Mouse (Mus musculus): ENCODE results near the gene Atp13a5.

Gene Atp13a5

DNA sequence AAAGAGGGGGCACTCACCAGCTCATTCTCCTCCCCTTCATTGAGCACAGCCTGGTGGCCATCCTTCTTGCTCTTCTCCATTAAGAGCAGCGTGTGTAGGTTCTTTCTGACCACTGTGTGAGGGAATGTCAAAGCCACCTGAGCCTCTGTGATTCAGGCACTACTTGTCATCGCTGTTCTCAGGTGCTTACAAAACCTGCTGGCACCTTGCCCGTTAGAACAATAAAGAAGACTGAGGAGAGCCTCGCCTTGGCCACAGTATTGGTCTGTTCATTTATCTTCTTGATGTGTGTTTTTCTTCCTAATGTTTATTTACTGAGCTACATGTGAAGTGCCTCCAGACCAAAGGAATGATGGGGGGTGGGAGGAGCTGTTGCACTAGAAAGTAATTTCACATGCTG lies at the start of gene Atp13a5:
Gene Atp13a5, minus strand, starts transcription at position 275 of the 400 bp plus-strand sequence.
- no peak for DNase-seq

DNA sequence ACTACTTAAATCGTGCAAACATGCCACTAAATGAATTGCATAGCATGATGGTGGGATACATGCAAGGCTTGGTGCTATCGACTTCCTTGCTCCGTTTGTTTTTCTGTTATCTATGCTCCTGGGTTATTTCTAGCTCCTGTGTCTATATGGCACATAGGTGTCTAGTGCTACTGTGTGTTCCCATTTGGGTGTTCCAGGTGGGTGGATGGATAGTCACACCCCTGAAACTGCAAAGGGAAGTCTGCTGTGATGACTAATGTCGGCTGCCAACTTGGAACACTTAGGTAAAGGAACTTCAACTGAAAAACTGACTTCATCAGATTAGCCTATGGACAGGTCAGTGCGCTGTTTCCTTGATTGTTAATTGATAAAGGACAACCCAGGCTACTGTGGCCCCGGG lies 36.3 kb upstream of the Atp13a5 start:
- DNase-seq = no peak

DNA sequence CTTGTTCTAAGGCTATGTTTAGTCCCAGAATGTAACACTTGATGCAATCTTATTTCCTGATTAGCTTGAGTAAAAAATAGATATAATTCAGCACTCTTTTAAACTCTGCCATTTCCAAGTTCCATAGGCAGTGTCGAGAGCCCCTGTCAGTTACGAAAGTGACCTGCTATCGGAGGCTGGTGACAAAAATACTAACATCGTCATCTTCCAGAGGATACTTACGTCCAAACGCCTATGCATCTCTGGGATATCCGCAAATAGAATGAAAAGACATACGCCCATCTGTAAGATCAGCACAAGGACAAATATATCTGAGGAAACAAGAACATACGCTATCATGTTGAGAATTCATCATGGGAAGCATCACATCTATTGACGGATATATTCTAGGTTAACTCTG lies 28.8 kb upstream of the Atp13a5 start:
- DNase-seq = no peak

DNA sequence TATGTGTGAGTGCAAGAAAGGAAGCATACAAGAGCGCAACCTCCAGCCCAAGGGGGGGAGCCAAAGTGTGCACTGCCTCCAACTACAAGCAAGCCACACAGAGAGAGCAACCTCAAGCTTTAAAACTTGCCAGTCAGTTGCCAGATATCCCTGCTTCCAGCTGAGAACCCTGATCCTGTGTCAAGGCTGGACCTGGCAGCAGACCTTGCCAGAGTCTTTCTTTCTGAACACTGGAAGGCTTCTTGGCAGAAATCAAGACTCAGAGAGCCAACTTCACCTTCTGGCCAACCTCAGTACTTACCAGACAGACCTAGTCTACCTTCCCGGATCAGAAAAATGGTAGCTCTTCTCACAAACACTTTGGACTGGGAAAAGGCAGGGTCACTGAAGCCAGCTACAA lies 20.5 kb upstream of the Atp13a5 start:
- no peak for DNase-seq

DNA sequence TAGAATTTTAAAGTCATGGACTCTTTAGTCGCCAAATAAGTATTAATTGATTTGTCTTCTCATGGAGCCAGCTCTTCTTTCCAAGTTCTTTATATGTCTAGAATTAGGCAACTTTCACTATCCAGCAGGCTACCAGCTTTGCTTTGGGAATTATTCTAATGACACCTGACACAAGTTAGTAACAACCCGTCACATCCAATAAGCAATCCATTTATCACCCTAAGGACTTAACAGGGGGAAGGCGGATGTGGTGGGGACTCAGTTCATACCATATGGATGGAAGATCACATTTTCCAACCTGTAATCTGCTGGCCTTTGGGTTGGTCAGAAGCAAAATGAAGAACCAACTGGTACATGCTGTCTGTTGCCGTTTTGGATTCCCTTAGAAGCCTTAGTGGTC lies 6.2 kb upstream of the Atp13a5 start:
- DNase-seq = no peak

DNA sequence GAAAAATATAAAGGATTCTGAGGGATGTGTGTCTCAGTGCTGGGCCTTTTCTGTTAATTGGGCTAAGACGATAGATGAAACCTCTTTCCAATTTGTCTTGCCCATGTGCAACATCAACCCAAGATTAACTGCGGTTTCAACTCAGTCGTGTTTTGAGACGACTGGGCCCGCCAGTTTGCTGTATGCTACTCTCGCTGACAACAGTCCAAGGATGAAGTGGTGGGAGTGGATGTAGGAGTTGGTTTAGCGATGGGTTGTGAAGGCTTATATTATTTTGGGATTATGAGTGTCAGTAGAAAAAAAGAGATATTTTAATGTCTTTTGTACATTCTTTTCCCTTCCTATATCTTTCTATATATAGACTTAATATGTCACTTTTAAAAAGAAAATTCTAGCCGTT lies 3.9 kb downstream of the Atp13a5 start:
- no peak for DNase-seq

DNA sequence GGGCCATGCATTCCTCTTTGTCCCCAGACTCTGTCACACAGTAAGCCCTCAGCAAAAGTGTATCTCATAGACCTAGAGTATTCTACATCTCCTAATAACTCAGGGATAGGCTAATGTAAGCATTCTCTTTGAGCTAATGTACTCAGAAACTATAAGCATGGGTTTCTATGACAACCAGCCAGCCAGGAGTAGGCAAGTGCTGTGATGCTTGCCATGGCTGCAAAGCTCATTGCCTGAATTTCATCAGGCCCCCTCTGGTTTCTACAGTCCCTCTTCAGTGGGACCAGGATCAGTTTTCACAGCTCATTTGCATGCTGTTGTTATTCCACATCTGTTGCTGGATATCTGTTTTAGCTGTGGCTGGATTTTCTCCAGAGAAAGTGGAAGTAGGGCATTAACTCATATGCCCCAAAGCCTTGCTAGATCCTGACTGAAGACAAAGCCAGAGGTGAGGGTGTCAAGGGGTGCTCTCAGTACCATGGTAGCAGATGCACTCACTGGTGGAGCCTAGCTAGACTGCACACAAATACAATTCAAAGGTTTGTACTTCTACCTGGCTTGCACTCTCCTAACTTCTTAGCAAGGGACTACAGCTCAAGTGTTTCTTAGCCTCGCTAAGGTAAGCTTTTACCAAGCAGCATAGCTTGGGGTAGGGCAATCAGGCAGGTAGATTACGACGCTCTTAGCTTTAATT lies 47.0 kb downstream of the Atp13a5 start:
- DNase-seq = no peak

DNA sequence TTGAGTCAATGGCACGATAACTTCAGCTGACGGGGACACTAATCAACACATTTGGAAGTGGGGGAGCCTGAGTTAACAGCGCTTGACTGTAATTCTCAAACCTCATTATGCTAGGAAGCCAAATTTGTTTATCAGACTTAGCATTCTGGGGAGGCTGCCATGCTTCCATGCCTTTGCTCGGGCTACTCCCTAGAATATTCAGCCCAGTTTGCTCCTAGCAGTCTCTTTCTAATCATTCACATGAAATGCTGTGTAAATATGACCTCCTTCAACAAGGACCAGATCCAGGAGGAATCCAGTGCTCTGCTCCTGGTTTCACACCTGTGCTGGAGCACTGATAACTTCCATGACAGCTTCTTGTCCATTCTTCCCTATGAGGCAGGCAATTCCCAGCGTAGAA lies 47.6 kb downstream of the Atp13a5 start:
- DNase-seq = no peak

DNA sequence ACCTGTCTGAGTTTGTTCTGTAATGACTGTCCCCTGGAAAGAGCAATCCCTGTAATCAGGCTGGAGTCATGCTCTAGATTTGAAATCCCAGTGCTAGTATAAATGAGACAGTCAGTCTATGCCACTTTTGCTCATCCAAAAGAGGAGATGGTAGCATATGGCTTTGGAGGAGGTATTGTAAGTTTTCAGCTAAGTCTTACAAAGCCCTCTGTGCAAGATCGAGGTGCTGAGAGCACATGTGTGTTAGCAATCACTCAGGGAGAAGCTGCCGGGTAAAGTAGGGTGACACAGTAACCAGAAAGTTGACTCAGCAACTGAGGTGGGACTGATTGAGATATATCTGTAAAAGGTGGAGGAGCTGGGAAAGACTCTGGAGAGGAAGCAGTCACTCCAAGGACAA lies 49.3 kb downstream of the Atp13a5 start:
- DNase-seq = no peak

DNA sequence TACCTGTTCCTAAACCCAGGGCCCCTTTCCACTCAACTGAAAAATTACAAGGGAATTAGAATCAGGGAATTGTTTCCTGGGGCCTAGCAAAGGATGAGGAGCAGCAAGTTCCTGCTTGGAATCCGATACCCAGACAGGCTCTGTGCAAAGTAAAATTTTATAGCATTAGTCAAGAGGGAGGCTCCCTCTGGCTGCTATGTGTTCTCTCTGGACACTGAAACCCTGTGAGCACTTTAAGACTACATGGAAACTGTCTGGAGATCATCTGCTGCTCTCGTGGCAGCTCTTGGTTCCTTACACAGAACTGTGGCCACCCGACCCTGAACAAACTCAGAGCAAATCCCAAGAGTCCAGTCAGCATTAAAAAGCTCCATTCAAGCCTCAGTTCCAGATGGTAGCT lies 50.6 kb downstream of the Atp13a5 start:
- no peak for DNase-seq

DNA sequence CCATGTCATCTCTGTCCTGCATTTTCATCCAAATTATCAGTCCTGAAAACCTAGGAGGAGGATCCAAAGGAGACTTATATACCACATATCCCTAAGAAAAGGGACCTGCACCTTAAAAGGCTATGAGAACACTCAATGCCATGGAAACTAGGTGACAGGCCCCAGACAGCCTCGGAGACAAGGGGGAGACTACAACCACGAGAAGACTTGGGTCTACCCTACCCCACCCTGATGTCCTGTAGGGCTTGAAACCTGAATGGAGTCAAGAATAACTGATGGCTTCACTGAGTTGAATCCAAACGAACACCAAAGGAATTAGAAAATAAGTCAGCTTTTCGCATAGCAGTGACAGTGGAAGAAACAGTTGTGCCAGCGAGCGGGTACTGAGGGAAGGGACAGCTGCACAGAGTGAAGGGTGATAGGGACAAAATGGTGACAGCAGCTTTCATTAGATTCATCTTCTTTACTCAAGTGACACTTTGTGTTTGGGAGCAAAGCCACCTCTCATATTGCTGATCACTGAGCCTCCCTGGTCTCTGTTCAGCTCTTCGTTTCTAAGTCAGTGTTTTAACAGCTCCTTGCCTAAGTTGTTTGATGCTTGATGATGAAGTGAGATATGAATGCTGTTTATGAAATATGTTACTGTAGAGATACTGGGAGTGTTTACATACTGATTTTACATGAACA lies 53.2 kb downstream of the Atp13a5 start:
- DNase-seq = no peak

DNA sequence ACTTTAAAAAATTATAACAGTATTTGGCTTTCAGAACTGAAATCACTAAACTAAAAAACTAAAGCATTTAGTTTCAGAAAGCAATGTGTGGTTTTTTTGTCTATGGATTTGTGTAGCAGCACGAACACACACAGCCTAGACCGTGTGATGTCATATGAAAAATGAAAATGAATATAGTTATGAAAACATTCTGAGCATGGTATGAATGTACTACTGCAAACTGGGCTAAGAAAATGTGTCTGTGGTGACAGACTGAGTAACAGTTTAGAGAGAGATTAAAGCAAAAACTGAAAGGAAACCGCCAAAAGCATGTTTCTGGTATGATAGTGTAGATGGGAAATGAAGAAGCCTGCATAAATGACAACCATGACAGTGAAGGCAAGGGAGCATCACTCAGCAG lies 57.8 kb downstream of the Atp13a5 start:
- DNase-seq = no peak

DNA sequence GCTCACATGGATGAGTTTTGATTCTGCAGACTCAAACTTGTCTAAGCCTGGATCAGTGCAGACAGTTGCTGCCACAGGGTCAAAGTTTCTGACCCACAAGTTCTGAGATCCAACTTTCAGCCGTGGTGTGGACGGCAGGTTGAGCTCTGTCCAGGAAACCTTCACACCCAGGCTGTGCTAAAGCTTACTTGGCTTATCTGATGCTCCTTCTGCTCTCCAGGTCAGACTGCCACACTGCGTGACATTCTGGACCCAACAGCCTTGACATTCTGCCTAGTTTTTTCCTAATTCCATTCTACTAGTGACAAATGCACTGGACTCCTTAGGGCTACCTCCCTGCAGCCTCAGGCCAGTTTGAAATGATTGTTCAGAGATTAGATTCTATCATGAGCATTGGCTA lies 63.1 kb downstream of the Atp13a5 start:
- no peak for DNase-seq

DNA sequence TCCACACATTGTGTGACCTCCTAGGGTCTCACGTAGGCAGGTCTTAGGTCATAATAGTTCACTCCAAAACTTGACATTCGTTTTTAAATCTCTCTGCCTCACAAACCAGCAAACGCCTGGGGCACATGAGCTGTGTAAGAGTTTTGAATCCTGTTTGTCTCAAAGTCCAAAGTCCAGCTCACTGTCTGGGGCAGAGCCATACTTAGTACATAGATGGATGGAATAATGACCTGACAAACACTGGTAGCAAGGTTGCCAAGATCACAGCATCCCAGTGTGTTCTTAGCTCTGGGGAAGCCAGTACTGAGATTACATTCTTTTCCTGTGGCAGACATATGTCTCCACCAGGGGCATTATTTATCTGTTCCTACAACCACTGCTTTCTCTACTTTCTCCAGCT lies 63.5 kb downstream of the Atp13a5 start:
- no peak for DNase-seq

DNA sequence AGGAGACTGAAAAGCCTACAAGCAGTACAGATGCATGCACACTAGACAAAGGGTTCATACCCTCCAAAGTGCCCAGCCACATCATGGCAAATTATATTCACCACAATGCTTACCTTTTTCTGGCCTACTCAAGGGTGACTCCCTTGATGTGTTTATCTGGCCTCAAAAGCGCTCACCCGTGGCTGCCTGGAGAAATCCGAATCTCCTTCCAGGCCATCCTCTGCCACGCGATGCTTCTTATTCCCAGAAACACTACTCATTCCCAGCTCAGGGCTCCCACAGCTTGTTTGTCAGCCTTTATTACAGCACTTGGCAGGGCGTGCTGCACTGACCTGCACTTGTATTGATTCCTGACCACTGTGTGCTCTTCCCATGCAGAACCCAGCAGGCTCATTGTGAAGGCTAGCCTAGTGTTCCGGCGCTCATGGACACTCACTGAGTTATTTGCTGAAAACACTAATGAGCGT lies 80.9 kb downstream of the Atp13a5 start:
- DNase-seq = no peak

DNA sequence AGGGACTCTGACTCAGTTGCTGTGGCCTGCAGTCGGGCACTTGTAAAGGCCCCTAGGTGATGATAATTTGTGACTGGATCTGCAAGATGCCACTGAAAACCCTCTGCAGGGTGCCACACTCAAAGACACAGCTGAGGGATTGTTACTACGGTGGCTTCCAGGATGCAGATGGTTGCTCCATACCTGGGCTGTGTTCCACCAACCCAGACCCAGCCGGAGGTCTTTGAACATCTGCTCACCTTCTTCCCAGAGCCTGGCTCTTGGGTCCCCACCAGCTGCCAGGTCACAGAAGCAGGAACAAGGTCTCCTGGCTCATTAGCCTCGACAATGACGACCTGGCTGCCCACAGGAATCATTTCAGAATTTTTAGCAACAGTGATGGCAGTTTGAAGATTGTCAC lies 97.8 kb downstream of the Atp13a5 start:
- DNase-seq = no peak

DNA sequence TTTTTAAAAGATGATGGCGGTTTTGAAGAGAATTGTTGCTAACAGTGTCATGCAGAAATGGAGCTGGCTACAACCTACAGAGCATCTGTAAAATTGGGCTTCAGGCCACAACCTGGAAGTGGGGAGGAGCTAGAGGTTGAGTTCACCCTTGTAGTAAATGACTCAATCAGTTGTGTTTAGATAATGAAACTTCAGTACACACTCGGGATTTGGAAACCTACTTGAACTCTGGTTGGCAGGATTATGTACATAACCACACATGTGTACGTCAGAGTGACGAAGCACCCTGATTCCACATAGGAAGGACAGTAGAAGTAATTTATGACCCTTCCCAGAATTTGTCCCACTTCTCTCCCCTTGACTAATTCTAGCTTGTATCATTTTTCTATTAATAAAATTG lies 124.2 kb downstream of the Atp13a5 start:
- DNase-seq = no peak

DNA sequence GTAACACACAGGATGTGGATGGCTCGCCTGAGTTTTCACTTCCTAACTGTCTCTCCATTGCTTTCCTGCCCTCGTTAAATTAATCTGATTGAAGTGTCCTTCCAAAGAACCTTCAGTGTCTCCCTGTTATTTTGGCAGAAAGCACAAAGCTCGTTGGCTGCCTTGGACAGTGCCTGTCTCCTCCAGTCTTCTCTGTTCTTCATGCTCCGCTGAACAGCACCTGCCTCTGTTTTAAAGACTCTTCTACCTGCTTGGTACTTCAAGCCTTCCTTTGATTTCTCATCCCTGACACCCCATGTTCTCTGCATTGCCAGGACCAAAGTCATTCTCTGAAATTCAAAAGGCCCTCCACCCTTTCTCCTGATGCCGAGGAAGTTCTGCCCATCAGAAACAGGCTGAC lies 142.6 kb downstream of the Atp13a5 start:
- DNase-seq = no peak

DNA sequence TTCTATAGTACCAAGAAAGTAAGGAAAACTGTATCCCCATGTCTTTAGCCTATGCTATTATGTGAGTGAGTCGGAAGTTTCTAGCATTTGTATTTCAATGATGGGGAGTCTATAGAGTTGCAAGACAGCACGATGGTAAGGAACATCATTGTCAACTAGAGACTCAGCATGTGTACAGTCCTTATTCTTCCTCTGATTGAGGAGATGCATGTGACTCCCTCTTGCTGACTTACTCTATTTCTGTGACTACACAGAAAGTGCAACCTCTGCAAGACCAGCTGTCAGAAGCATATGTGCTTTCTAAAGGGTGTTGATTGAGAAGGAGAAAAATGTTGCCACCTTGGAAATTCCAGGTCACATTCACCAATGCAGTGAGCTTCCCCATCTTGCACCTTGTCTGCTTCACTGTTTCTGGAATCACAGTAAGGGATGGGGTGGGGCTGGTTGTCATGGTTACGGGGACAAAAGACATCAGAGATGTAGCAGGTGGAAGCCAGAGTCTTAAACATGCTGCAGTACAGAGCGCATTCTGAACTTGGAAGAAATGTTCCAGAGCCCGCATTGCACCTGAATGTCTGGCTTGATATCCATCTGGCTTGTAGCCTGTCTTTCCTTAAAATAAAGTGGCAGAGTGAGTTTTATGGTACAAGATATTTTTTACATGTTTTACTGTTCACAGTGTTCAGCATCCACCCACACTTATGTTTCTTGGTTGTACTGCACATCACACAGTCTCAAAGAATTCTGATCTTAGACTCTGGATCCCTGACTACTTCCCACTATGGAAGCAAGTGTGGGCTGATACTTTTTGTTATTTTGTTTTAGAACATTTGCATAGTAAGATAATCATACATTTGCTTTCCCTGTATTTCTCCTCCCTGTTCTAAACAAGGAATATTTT lies 161.9 kb downstream of the Atp13a5 start:
- no peak for DNase-seq

DNA sequence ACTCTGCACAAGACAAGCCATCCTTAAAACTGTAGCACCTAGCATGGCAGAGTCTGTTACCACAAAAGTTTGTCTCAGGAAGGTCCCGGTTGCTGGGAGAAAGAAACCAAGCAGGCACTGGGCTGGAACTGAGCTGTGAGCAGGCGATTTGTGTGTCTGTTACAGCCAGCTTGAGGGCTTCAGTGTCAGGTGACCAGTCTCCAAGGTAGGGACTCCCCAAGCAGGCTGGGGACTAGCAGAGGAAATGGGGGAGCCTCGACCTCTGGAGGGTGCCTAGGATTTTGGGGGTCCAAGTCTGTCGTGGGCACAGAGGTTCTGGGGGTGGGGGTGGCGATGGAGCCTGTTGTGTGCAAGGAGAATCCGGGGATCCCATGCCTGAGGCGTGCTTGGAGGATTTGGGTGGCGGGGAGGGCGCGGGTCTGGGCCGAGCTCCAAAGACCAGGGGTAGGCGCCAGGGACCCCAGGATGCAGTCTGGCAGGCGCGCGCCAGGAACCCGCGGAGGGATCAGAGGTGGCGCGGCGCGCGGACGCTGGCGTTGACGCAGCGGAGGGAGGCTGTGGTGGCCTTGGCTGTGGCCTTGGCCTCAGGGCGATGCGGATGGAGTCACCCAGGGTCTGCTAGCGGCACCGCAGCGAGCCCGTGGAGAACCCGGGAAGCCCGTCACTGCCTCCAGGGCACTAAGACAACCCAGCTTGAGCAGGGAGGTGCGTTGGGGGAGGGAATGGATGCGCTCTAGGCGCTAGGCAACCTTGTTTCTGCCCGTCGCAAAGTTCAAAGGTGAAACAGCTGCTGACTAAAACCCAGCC lies 168.7 kb downstream of the Atp13a5 start, which contains the start of gene Hrasls:
Gene Hrasls, plus strand, starts transcription at position 91 of the 807 bp plus-strand sequence.
- no peak for DNase-seq

DNA sequence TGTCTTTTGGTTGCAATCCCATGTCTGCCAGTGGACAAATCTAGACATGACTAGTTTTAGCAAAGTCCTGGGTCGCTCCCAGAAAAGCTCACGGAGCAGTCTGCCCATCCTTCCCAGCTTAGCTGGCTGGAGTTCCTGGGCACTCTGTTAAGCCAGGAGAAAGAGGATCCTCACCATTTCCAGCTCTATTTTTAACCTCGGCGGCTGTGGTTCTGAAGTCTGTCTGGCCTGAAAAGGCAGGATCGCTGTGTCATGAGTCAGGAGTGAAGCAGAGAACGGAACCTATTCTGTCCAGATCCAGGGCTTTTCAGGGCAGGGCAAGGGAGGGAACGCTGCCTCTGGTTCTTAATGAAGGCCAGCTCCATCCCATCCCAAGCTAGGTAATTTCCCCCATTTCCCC lies 169.7 kb downstream of the Atp13a5 start:
- no peak for DNase-seq

DNA sequence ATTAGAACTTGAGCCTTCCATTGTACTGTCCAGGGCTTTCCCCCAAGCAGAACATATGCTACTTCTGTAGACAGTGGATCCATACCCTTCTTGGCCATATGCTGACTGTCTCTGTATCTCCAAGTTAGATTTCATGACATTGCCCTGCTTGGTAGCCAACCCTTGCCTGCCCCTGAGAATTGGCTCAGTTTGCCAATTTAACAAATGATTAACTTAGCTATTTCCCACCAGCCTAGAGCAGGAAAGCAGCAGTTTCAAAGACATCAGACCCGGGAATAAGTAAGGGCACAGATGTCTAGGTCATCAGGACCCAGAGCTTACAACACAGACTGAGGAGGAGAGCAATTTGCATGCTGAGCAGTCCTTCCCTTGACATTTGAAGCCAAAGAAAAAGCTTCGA lies 173.0 kb downstream of the Atp13a5 start:
- no peak for DNase-seq

DNA sequence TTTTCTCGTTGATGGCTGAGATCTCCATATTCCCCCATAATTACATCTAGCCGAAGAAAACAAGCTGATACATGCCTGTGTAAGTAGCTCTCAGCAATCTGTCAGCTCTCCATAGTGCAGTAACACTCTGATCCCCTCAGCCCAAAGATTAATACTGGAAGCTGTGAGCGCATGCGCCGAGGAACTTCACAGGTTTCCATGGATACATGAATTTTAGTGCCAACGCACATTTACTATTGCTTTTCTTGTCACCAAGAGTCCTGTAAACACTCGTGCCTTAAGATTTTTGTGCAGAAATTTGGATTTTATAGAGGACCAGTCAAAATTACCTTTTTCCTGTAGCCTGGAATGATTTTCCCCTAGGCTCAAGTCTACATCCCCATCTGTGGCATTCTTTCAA lies 173.7 kb downstream of the Atp13a5 start:
- no peak for DNase-seq
